Mouse (Mus musculus) thymus, adult 2 months (tissue): ENCODE results near the gene Pld1. TPM values are rescaled to one million over a fixed set of nuclear protein-coding genes. Genes with fewer than 3 reads are reported as not detected.

Experiments
- DNase-seq: peaks from one replicate; pipeline ENCODE4 v3.0.0; 2021
- H3K27ac ChIP-seq: fragments of 200-500 bp; 2 replicates; pipeline ENCODE4 v1.5.1; 2012; ENCODE audit warnings: low read length, control low read depth; ENCODE audit not compliant: control insufficient read depth, insufficient read depth
- H3K27me3 ChIP-seq: fragments of 200-500 bp; 2 replicates; pipeline ENCODE4 v1.6.1; 2012; ENCODE audit warnings: mild to moderate bottlenecking, low read length, moderate library complexity, mixed read lengths; ENCODE audit not compliant: control insufficient read depth, insufficient read depth
- H3K36me3 ChIP-seq: fragments of 200-500 bp; 2 replicates; pipeline ENCODE4 v1.6.1; 2012; ENCODE audit warnings: mild to moderate bottlenecking, low read length, moderate library complexity; ENCODE audit not compliant: control insufficient read depth, insufficient read depth
- H3K4me1 ChIP-seq: fragments of 200-500 bp; replicated peaks from 2 replicates; pipeline ENCODE4 v1.6.1; 2012; ENCODE audit warnings: low read length; ENCODE audit not compliant: control insufficient read depth, insufficient read depth
- H3K4me3 ChIP-seq: fragments of 200-500 bp; 2 replicates; pipeline ENCODE4 v1.5.1; 2012; ENCODE audit warnings: mild to moderate bottlenecking, low read length, control low read depth, moderate library complexity; ENCODE audit not compliant: control insufficient read depth, insufficient read depth
- CTCF ChIP-seq: fragments of 200-500 bp; IDR thresholded peaks from 2 replicates; pipeline ENCODE4 v1.5.1; 2012; ENCODE audit warnings: mild to moderate bottlenecking, control low read depth, low read length, moderate library complexity, borderline replicate concordance; ENCODE audit not compliant: control insufficient read depth, poor library complexity, insufficient read depth; ENCODE audit errors: extremely low read depth
- POLR2A ChIP-seq: fragments of 200-500 bp; IDR thresholded peaks from 2 replicates; pipeline ENCODE4 v1.6.1; 2012; ENCODE audit warnings: mild to moderate bottlenecking, low read length, control low read depth, moderate library complexity; ENCODE audit not compliant: control insufficient read depth, poor library complexity, insufficient read depth; ENCODE audit errors: extremely low read depth
- WGBS: fragments of 180-500 bp; shearing (Covaris S2); methylation state at CpG from one replicate; pipeline ENCODE4 v1.1.7; 2018; 5-methylcytosine and 5-hydroxymethylcytosine counted together
- polyA plus RNA-seq: library from polyadenylated mRNA; depleted of rRNA; stranded (reverse); fragments of >200 nt; gene quantifications from 2 replicates; pipeline ENCODE4 v1.2.3, GENCODE M21; 2012

The Pld1 gene
- polyA plus RNA-seq, 1 experiment, result 3.2 TPM

GRCm38 (mm10) chr3:28084281-28084680 lies 145.8 kb downstream of the Pld1 start:
- no peak for DNase-seq
- TF ChIP-seq CTCF, result no peak
- TF ChIP-seq POLR2A, result no peak
- Histone ChIP-seq H3K27ac (no peak overlapping the region), H3K36me3 (no peaks in the 10 kb centered on the region), H3K4me3 (no peak overlapping the region), H3K4me1 (no peaks in the 10 kb centered on the region), H3K27me3 (no peaks in the 10 kb centered on the region)
- WGBS, result 93% methylated on average over 2 of the region's 2 CpGs

GRCm38 (mm10) chr3:28091296-28091695 lies 152.8 kb downstream of the Pld1 start:
- no peak for DNase-seq
- H3K27ac ChIP-seq, result no peak overlapping the region
- TF ChIP-seq POLR2A (no peak), CTCF (no peak)
- no peaks in the 10 kb centered on the region for H3K36me3 ChIP-seq
- no peak overlapping the region for H3K4me3 ChIP-seq
- no peaks in the 10 kb centered on the region for H3K27me3 ChIP-seq
- no peaks in the 10 kb centered on the region for H3K4me1 ChIP-seq
- 84% methylated on average over 1 of the region's 1 CpGs for WGBS

- no peak for TF ChIP-seq POLR2A
- TF ChIP-seq CTCF, result no peak
- H3K27ac ChIP-seq, result no peak overlapping the region
- no peaks in the 10 kb centered on the region for H3K36me3 ChIP-seq
- WGBS, result 92% methylated on average over 2 of the region's 2 CpGs
- H3K4me1 ChIP-seq, result no peaks in the 10 kb centered on the region
- DNase-seq, result no peak
- no peaks in the 10 kb centered on the region for H3K27me3 ChIP-seq
- H3K4me3 ChIP-seq, result no peak overlapping the region
Measured at GRCm38 (mm10) chr3:28091741-28092140, 153.2 kb downstream of the Pld1 start.

- Histone ChIP-seq H3K27ac (no peak overlapping the region), H3K27me3 (no peaks in the 10 kb centered on the region), H3K36me3 (no peaks in the 10 kb centered on the region), H3K4me3 (no peak overlapping the region), H3K4me1 (no peaks in the 10 kb centered on the region)
- no peak for TF ChIP-seq POLR2A
- no peak for TF ChIP-seq CTCF
- 95% methylated on average over 9 of the region's 9 CpGs for WGBS
- DNase-seq, result no peak
Measured at GRCm38 (mm10) chr3:28093684-28094302, 155.3 kb downstream of the Pld1 start.

- no peak for TF ChIP-seq POLR2A
- no peak for TF ChIP-seq CTCF
- Histone ChIP-seq H3K27me3 (no peaks in the 10 kb centered on the region), H3K4me1 (no peaks in the 10 kb centered on the region), H3K27ac (no peak overlapping the region), H3K4me3 (no peak overlapping the region), H3K36me3 (no peaks in the 10 kb centered on the region)
- 98% methylated on average over 9 of the region's 9 CpGs for WGBS
- DNase-seq, result no peak
Measured at GRCm38 (mm10) chr3:28095451-28095850, 157.0 kb downstream of the Pld1 start.

- DNase-seq, result no peak
- Histone ChIP-seq H3K4me1 (no peaks in the 10 kb centered on the region), H3K27ac (no peak overlapping the region), H3K4me3 (no peak overlapping the region), H3K36me3 (no peaks in the 10 kb centered on the region), H3K27me3 (no peaks in the 10 kb centered on the region)
- no peak for TF ChIP-seq CTCF
- no peak for TF ChIP-seq POLR2A
- 90% methylated on average over 9 of the region's 9 CpGs for WGBS
Measured at GRCm38 (mm10) chr3:28099175-28099574, 160.7 kb downstream of the Pld1 start.

- H3K27ac ChIP-seq, result no peak overlapping the region
- H3K36me3 ChIP-seq, result no peaks in the 10 kb centered on the region
Measured at GRCm38 (mm10) chr3:28104992-28105391, 166.5 kb downstream of the Pld1 start.

More at GRCm38 (mm10) chr3:28104992-28105391, 166.5 kb downstream of the Pld1 start:
- 93% methylated on average over 1 of the region's 1 CpGs for WGBS
- Histone ChIP-seq H3K4me3 (no peak overlapping the region), H3K4me1 (no peaks in the 10 kb centered on the region), H3K27me3 (no peaks in the 10 kb centered on the region)
- DNase-seq, result no peak
- no peak for TF ChIP-seq POLR2A
- TF ChIP-seq CTCF, result no peak
